10 mouse cellular contexts compared by ENCODE assay signal in the genomic region with DNA sequence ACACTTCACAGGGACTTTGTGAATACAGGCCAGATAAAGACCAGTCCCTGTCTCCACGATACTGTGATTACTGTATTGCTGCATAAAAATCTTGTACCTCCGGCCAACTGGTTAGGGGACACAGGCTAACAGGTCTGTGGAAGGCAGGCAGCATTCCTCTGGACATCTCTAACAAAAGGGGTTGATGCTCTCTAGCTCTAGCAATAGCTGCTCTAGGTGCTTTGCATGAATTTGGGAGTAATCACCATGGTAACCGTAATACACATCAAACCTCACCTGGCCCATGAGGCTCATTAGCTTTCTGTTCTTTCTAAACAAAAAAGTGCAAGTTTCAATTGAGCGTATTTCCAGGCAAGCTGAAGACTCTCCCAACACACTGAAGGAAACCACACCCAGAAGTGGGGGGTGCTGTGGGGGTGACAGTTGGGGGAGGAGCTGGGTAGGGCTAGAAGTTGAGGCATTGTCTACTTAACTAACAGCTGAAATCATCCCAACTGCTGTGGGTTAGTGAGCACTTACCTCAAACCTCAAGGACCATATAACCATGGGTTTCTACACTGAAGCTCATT.
A peak's percentile ranks its signal among the peaks of the same experiment; 100 is the strongest.
DNase-seq lines count a peak whose midpoint lies in the region; ATAC-seq and TF ChIP-seq lines count a peak whose summit lies in the region.
"Had no signal": no experiment of that assay in that cellular context is flagged by ENCODE, and none has a peak within 500 bp of the region (broad histone marks: within the 10 kb centered on the region; RNA-seq: fewer than 3 reads in every experiment).

No protein-coding gene starts in this region.

- ATAC-seq in limb, embryonic 13.5 days (ENCODE audit: low FRiP score, low read depth): peak; percentile 72
- peak; percentile 38; the same call in 1 of the 2 replicates for ATAC-seq in liver, embryonic 15.5 days (ENCODE audit: insufficient read depth)
- no peak for ATAC-seq in intestine, postnatal 0 days

- H3K27me3 ChIP-seq in limb, embryonic 13.5 days: no peaks in the 10 kb centered on the region
- H3K27me3 ChIP-seq in limb, embryonic 10.5 days (ENCODE audit: low read depth, poor library complexity, severe bottlenecking): no peaks in the 10 kb centered on the region
- H3K27me3 ChIP-seq in liver, embryonic 15.5 days: peaks cover 8% of the 10 kb centered on the region; the same call in 1 of the 2 replicates
- no peaks in the 10 kb centered on the region for H3K27me3 ChIP-seq in intestine, postnatal 0 days (replicated peaks; ENCODE audit: control insufficient read depth, insufficient read depth, low read length)
- H3K27me3 ChIP-seq: midbrain, embryonic 12.5 days had no signal

- DNase-seq in limb, embryonic 10.5 days (ENCODE audit: low spot score): no peak
- DNase-seq in brain, adult 2 months (ENCODE audit: low read depth, low spot score): peak; percentile 21
- peak; percentile 81 for DNase-seq in thymus, postnatal 0 days (ENCODE audit: low spot score)
- no peak for DNase-seq in urinary bladder, postnatal 36 days (ENCODE audit: low spot score in 2 of 2)
- DNase-seq in ovary, postnatal 10 days (ENCODE audit: low spot score): no peak
- DNase-seq: gastrocnemius, postnatal 10 days had no signal

- TF ChIP-seq CTCF in intestine, postnatal 0 days (IDR thresholded peaks at IDR 0.05; ENCODE audit: low read depth): no peak

- H3K36me3 ChIP-seq in limb, embryonic 13.5 days: no peaks in the 10 kb centered on the region; the same call in 1 of the 2 replicates
- H3K36me3 ChIP-seq in limb, embryonic 10.5 days: peaks cover 7% of the 10 kb centered on the region; the same call in 1 of the 2 replicates
- no peaks in the 10 kb centered on the region for H3K36me3 ChIP-seq in liver, embryonic 15.5 days (replicated peaks)
- no peaks in the 10 kb centered on the region for H3K36me3 ChIP-seq in intestine, postnatal 0 days (ENCODE audit: control insufficient read depth, insufficient read depth)
- H3K36me3 ChIP-seq: midbrain, embryonic 12.5 days had no signal

- H3K27ac ChIP-seq in limb, embryonic 13.5 days: no peak overlapping the region
- no peak overlapping the region for H3K27ac ChIP-seq in limb, embryonic 10.5 days
- no peak overlapping the region for H3K27ac ChIP-seq in liver, embryonic 15.5 days (replicated peaks)
- H3K27ac ChIP-seq in intestine, postnatal 0 days (ENCODE audit: low read depth, low read length): no peak overlapping the region
- H3K27ac ChIP-seq: midbrain, embryonic 12.5 days had no signal

- H3K9ac ChIP-seq in limb, embryonic 13.5 days: no peak overlapping the region
- no peak overlapping the region for H3K9ac ChIP-seq in liver, embryonic 15.5 days
- no peak overlapping the region for H3K9ac ChIP-seq in intestine, postnatal 0 days (ENCODE audit: low read depth, low read length)
- H3K9ac ChIP-seq: midbrain, embryonic 12.5 days had no signal

- H3K4me3 ChIP-seq in limb, embryonic 13.5 days: no peak overlapping the region
- H3K4me3 ChIP-seq in limb, embryonic 10.5 days: no peak overlapping the region
- H3K4me3 ChIP-seq in liver, embryonic 15.5 days (replicated peaks): no peak overlapping the region
- H3K4me3 ChIP-seq in intestine, postnatal 0 days (ENCODE audit: low read depth, low read length): no peak overlapping the region
- H3K4me3 ChIP-seq: midbrain, embryonic 12.5 days had no signal

- peaks cover 35% of the 10 kb centered on the region for H3K4me1 ChIP-seq in limb, embryonic 13.5 days
- no peaks in the 10 kb centered on the region; the same call in 1 of the 2 replicates for H3K4me1 ChIP-seq in limb, embryonic 10.5 days
- peaks cover 43% of the 10 kb centered on the region for H3K4me1 ChIP-seq in liver, embryonic 15.5 days (replicated peaks)
- peaks cover 9% of the 10 kb centered on the region; the same call in 1 of the 2 replicates for H3K4me1 ChIP-seq in intestine, postnatal 0 days (replicated peaks; ENCODE audit: control insufficient read depth, insufficient read depth, low read length)

- whole genome bisulfite sequencing in limb, embryonic 13.5 days: 81% methylated on average over 4 of the region's 4 CpGs
- 87% methylated on average over 4 of the region's 4 CpGs for WGBS in limb, embryonic 10.5 days
- WGBS in liver, embryonic 15.5 days (ENCODE audit: insufficient replicate concordance): 44% methylated on average over 4 of the region's 4 CpGs
- WGBS in intestine, postnatal 0 days: 63% methylated on average over 4 of the region's 4 CpGs

- no peaks in the 10 kb centered on the region for H3K9me3 ChIP-seq in limb, embryonic 13.5 days
- H3K9me3 ChIP-seq in limb, embryonic 10.5 days (replicated peaks): no peaks in the 10 kb centered on the region
- no peaks in the 10 kb centered on the region for H3K9me3 ChIP-seq in liver, embryonic 15.5 days (replicated peaks)
- no peaks in the 10 kb centered on the region for H3K9me3 ChIP-seq in intestine, postnatal 0 days (ENCODE audit: control insufficient read depth)
- H3K9me3 ChIP-seq: midbrain, embryonic 12.5 days had no signal

- no peak overlapping the region for H3K4me2 ChIP-seq in limb, embryonic 13.5 days (replicated peaks)
- peak overlapping the region; percentile 13 for H3K4me2 ChIP-seq in liver, embryonic 15.5 days
- H3K4me2 ChIP-seq in intestine, postnatal 0 days (replicated peaks; ENCODE audit: low read depth): no peak overlapping the region; the same call in 1 of the 2 replicates
- H3K4me2 ChIP-seq: midbrain, embryonic 12.5 days had no signal

Comparison
In these comparisons a context has a peak if more than half of its experiments do, and no peak if none do; other contexts are left out.
1. DNase-seq: peak in brain, adult 2 months (single experiment) and thymus, postnatal 0 days (single experiment); none in limb, embryonic 10.5 days (single experiment), urinary bladder, postnatal 36 days (0 of 2) and ovary, postnatal 10 days (single experiment).